Mouse (Mus musculus) thymus, adult 2 months (tissue): Measurements from ENCODE around the gene Igflr1. TPM values are rescaled to one million over a fixed set of nuclear protein-coding genes. Genes with fewer than 3 reads are reported as not detected.

Experiments
- DNase-seq: peaks from one replicate; pipeline ENCODE4 v3.0.0; 2021
- H3K27ac ChIP-seq: fragments of 200-500 bp; 2 replicates; pipeline ENCODE4 v1.5.1; 2012; ENCODE audit warnings: low read length, control low read depth; ENCODE audit not compliant: control insufficient read depth, insufficient read depth
- H3K27me3 ChIP-seq: fragments of 200-500 bp; 2 replicates; pipeline ENCODE4 v1.6.1; 2012; ENCODE audit warnings: mild to moderate bottlenecking, low read length, moderate library complexity, mixed read lengths; ENCODE audit not compliant: control insufficient read depth, insufficient read depth
- H3K36me3 ChIP-seq: fragments of 200-500 bp; 2 replicates; pipeline ENCODE4 v1.6.1; 2012; ENCODE audit warnings: mild to moderate bottlenecking, low read length, moderate library complexity; ENCODE audit not compliant: control insufficient read depth, insufficient read depth
- H3K4me1 ChIP-seq: fragments of 200-500 bp; replicated peaks from 2 replicates; pipeline ENCODE4 v1.6.1; 2012; ENCODE audit warnings: low read length; ENCODE audit not compliant: control insufficient read depth, insufficient read depth
- H3K4me3 ChIP-seq: fragments of 200-500 bp; 2 replicates; pipeline ENCODE4 v1.5.1; 2012; ENCODE audit warnings: mild to moderate bottlenecking, low read length, control low read depth, moderate library complexity; ENCODE audit not compliant: control insufficient read depth, insufficient read depth
- CTCF ChIP-seq: fragments of 200-500 bp; IDR thresholded peaks from 2 replicates; pipeline ENCODE4 v1.5.1; 2012; ENCODE audit warnings: mild to moderate bottlenecking, control low read depth, low read length, moderate library complexity, borderline replicate concordance; ENCODE audit not compliant: control insufficient read depth, poor library complexity, insufficient read depth; ENCODE audit errors: extremely low read depth
- POLR2A ChIP-seq: fragments of 200-500 bp; IDR thresholded peaks from 2 replicates; pipeline ENCODE4 v1.6.1; 2012; ENCODE audit warnings: mild to moderate bottlenecking, low read length, control low read depth, moderate library complexity; ENCODE audit not compliant: control insufficient read depth, poor library complexity, insufficient read depth; ENCODE audit errors: extremely low read depth
- WGBS: fragments of 180-500 bp; shearing (Covaris S2); methylation state at CpG from one replicate; pipeline ENCODE4 v1.1.7; 2018; 5-methylcytosine and 5-hydroxymethylcytosine counted together
- polyA plus RNA-seq: library from polyadenylated mRNA; depleted of rRNA; stranded (reverse); fragments of >200 nt; gene quantifications from 2 replicates; pipeline ENCODE4 v1.2.3, GENCODE M21; 2012; rRNA removed

Gene Igflr1
- polyA plus RNA-seq, 1 experiment = 31.7 TPM

DNA sequence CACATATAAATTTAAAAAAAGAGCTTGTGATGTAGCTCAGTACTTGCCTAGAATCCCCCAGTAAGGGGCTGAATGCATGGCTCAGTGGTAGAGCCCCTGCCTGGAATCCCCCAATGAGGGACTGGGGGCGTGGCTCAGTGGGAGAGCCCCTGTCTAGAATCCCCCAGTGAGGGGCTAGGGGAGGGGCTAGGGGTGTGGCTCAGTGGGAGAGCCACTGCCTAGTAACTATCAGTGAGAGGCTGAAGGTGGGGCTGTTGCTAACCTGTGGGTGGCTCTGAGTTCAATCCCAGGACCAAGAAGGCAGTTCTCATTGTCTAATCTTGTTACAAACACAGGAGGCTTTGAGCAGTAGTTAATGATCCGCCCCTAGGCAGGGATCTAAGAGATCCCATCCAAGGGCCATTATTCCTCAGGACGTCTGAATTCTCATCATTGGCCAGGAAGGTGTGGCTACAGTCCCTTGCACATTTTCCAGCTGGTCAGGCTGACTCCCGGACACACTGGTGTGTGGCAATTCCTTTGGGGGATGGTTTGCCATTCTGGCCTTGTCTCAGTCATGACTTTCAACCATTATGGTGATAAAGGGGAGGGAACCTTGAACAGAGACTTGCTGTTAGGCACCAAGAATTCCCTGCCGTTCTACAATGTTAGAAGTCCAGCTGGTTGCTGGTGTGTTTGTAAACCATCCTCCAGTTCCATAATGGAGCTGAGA, 50.0 kb downstream of the Igflr1 start:
- no peak for DNase-seq
- Histone ChIP-seq H3K36me3 (peaks cover 16% of the 10 kb centered on the region), H3K27me3 (no peaks in the 10 kb centered on the region), H3K27ac (no peak overlapping the region), H3K4me1 (no peaks in the 10 kb centered on the region), H3K4me3 (no peak overlapping the region)
- 89% methylated on average over 5 of the region's 5 CpGs for WGBS
- TF ChIP-seq POLR2A (no peak), CTCF (no peak)

Other genes starting within 250 kb of the Igflr1 start
- gene E130208F15Rik, start 243.7 kb upstream of the Igflr1 start, polyA plus RNA-seq = 0.74 and 0.93 TPM in 2 replicates
- gene Sdhaf1, start 241.5 kb upstream of the Igflr1 start, polyA plus RNA-seq = 26.9 and 31.7 TPM in 2 replicates
- 0.78 and 1.1 TPM in 2 replicates for gene Lrfn3, start 202.7 kb upstream of the Igflr1 start, polyA plus RNA-seq
- gene Tyrobp, start 151.7 kb upstream of the Igflr1 start, polyA plus RNA-seq = 273 and 417 TPM in 2 replicates
- 212 and 279 TPM in 2 replicates for gene Hcst, start 145.6 kb upstream of the Igflr1 start, polyA plus RNA-seq
- 72.8 and 77.4 TPM in 2 replicates for gene Nfkbid, start 143.7 kb upstream of the Igflr1 start, polyA plus RNA-seq
- gene Aplp1, start 119.9 kb upstream of the Igflr1 start, polyA plus RNA-seq = 5.9 and 6.0 TPM in 2 replicates
- 0.05 and 0.15 TPM in 2 replicates for gene Kirrel2, start 107.7 kb upstream of the Igflr1 start, polyA plus RNA-seq
- gene Nphs1, start 107.1 kb upstream of the Igflr1 start, polyA plus RNA-seq = 0.19 and 0.38 TPM in 2 replicates
- 0.13 and 0.62 TPM in 2 replicates for gene Prodh2, start 71.8 kb upstream of the Igflr1 start, polyA plus RNA-seq
- 156 and 176 TPM in 2 replicates for gene Arhgap33, start 30.4 kb upstream of the Igflr1 start, polyA plus RNA-seq
- 30.0 and 89.6 TPM in 2 replicates for gene Hspb6, start 13.2 kb upstream of the Igflr1 start, polyA plus RNA-seq
- 36.1 and 36.3 TPM in 2 replicates for gene Proser3, start 13.1 kb upstream of the Igflr1 start, polyA plus RNA-seq
- gene Lin37, start 5.6 kb upstream of the Igflr1 start, polyA plus RNA-seq = 73.0 and 78.6 TPM in 2 replicates
- gene U2af1l4, start 2.1 kb upstream of the Igflr1 start, polyA plus RNA-seq = 81.5 and 84.2 TPM in 2 replicates
- 7.3 and 8.8 TPM in 2 replicates for gene Gm49396, start 2.1 kb upstream of the Igflr1 start, polyA plus RNA-seq
- gene Psenen, start 1.8 kb upstream of the Igflr1 start, polyA plus RNA-seq = 130 and 176 TPM in 2 replicates
- 161 and 171 TPM in 2 replicates for gene Kmt2b, start 23.3 kb downstream of the Igflr1 start, polyA plus RNA-seq
- 1.9 and 3.2 TPM in 2 replicates for gene Zbtb32, start 33.5 kb downstream of the Igflr1 start, polyA plus RNA-seq
- gene Upk1a, start 47.4 kb downstream of the Igflr1 start, polyA plus RNA-seq = 4.5 and 7.5 TPM in 2 replicates
- 283 and 388 TPM in 2 replicates for gene Cox6b1, start 60.7 kb downstream of the Igflr1 start, polyA plus RNA-seq
- 0.13 TPM in 1 of 2 replicates, not detected in the other for gene Etv2, start 70.4 kb downstream of the Igflr1 start, polyA plus RNA-seq
- gene Rbm42, start 84.9 kb downstream of the Igflr1 start, polyA plus RNA-seq = 117 and 129 TPM in 2 replicates
- 41.2 and 47.7 TPM in 2 replicates for gene Haus5, start 99.6 kb downstream of the Igflr1 start, polyA plus RNA-seq
- not detected in 2 replicates for gene Pmis2, start 106.2 kb downstream of the Igflr1 start, polyA plus RNA-seq
- 0.28 and 0.82 TPM in 2 replicates for gene 2200002J24Rik, start 133.5 kb downstream of the Igflr1 start, polyA plus RNA-seq
- 2.7 and 3.8 TPM in 2 replicates for gene Atp4a, start 146.8 kb downstream of the Igflr1 start, polyA plus RNA-seq
- 161 and 204 TPM in 2 replicates for gene Tmem147, start 164.1 kb downstream of the Igflr1 start, polyA plus RNA-seq
- 0.11 and 1.1 TPM in 2 replicates for gene Gapdhs, start 178.3 kb downstream of the Igflr1 start, polyA plus RNA-seq
- gene Sbsn, start 186.0 kb downstream of the Igflr1 start, polyA plus RNA-seq = 3.4 and 4.1 TPM in 2 replicates
- gene Dmkn, start 198.3 kb downstream of the Igflr1 start, polyA plus RNA-seq = 26.3 and 35.6 TPM in 2 replicates
- gene Krtdap, start 222.5 kb downstream of the Igflr1 start, polyA plus RNA-seq = 11.9 and 18.3 TPM in 2 replicates